Mouse (Mus musculus): ENCODE measurements at regions not wholly inside any gene's neighbourhood (a gene's known extent, or its start where the extent isn't known, plus 50 kb on each side); places are given as distances from the start of the nearest gene placed in this dataset.

GRCm38 (mm10) chr11:17738879-17739278 lies 214.8 kb downstream of the Etaa1 start:
- peak; percentile 93 for DNase-seq (ENCODE audit: low read depth, low spot score)

- DNase-seq (ENCODE audit: low read depth, low spot score) = no peak
Observed at GRCm38 (mm10) chr11:17743821-17744220, 209.9 kb downstream of the Etaa1 start.

DNA sequence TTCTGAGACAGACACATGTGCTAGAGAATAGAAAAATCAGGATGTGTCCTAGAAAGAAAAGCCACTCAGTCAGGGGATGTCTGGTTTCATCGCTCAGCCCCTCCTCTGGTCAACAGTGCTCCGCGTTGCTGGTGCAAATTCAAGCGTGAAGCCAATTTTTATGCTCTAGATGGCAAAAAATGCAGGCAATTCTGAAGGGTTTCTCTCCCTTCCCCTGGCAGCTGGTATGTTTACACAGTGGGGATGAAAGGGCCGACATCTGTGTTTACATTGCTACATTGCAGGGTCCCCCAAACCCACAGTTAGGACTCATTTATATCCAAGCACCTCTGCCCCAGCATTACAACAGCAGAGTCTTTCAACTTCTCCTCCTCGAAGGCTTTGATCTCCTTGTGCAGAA lies 203.3 kb downstream of the Etaa1 start:
- no peak for DNase-seq (ENCODE audit: low read depth, low spot score)

GRCm38 (mm10) chr11:17759224-17759623 lies 194.5 kb downstream of the Etaa1 start:
- no peak for DNase-seq (ENCODE audit: low read depth, low spot score)

- peak; percentile 97 for DNase-seq (ENCODE audit: low read depth, low spot score)
Observed at GRCm38 (mm10) chr11:17763411-17763810, 190.3 kb downstream of the Etaa1 start.

DNA sequence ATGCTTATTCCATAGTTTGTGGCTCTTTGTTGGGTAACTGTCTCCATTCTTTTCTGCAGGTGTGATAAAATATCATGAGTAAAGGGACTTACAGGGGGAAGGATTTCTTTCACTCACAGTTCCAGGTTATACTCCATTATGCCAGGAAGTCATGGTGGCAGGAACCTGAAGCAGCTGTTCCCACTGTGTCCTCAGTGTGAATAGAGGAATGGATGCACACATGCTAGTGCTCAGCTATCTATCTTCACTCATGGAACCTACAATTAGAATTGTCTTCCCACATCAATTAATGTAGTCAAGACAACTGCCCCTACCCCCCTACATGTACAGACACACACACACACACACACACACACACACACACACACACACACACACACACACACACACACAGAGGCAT lies 189.5 kb downstream of the Etaa1 start:
- DNase-seq (ENCODE audit: low read depth, low spot score) = peak; percentile 48

DNA sequence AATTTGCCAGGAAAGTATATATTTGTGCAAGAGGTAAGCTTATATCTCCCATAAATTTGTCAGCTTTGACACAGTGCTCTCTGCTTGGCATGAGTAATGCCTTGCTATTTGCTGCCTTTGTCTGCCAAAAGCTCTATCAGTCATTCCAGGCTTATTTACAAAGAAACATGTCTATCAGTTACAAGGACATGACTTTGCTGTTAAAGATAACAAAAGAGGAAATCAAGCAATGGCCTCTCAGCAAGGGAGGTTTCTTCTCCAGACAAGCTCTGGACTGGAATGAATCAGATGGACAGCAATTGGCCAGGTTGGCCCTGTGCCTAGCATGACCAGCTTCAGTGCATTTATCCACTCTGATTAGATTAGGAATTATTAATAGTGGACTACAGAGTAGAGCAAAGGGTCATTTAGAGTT lies 185.3 kb downstream of the Etaa1 start:
- DNase-seq (ENCODE audit: low read depth, low spot score) = peak; percentile 83

DNA sequence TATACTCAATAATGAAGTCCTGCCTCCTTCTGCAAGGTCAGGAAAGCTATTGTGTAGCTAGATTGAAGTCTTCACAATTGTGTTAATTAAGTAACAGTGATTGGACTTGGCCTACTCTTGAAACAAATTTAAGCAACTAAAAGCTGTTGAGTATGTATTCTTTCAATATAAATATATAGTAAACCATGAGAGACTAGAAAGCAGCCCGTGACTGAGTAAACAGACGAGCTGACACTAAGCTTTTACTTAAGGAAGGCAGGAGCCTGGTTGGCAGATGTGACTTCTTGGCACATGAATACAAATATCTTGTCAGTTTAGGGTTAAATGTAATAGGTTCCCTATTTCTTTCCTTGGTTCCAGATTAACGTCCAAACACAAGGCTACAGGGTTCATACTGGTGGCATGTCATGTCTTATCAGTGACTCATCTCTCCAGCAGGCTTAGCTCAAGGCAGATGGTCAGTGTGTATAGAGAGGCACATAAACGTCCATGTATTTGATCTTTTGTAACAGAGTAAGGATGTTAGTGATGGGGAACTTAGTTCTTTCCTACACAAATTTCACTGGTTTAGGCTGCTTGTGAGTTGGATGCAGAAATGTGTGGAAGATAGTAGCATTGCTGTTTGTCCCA lies 184.7 kb downstream of the Etaa1 start:
- DNase-seq (ENCODE audit: low read depth, low spot score) = peak; percentile 62

DNA sequence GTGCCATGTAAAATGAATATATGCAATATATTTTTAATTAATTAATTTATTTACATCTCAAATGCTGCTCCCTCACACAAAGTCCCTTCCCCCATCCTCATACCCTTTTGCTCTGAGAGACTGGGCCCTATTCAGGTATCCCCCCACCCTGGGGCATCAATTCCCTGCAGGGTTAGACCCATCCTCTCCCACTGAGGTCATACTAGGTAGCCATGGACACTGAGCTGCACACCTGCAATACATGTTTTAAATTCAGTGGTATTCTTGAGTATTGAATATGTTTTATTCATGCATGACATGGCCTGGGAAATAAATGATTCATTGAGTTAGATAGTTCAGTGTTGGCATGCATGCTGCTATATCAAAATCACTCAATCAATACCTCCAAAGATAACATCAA lies 156.0 kb downstream of the Etaa1 start:
- DNase-seq (ENCODE audit: low read depth, low spot score) = no peak

DNA sequence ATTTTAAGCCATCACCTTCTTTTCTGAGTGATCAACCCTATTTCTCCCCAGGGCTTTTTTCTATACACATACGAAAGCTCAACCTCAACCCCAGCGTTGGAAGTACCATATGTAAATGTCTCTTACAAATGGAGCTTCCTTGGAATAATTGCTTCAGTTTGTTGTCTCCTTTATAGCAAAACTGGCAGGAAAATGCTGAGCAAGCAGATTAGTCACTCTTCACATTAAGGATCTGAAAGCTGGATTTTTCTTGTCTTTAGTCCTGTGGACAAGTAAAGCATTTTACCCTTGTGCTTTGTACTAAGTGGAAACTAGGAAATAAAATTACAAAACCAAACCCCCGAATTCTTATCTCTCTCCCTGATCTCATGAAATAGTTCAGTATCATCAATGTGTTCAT lies 145.8 kb downstream of the Etaa1 start:
- DNase-seq (ENCODE audit: low read depth, low spot score) = no peak

GRCm38 (mm10) chr11:17811829-17812559 lies 141.7 kb downstream of the Etaa1 start:
- DNase-seq (ENCODE audit: low read depth, low spot score) = no peak

DNA sequence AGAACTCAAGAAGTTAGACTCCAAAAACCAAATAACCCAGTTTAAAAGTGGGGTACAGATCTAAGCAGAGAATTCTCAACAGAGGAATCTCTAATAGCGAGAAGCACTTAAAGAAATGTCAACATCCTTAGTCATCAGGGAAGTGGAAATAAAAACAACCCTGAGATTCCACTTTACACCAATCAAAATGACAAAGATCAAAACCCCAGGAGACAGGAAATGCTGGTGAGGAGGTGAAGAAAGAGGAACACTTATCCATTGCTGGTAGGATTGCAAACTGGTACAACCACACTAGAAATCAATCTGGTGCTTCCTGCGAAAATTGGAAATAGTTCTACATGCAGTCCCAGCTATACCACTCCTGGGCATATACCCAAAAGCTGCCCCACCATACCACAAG lies 111.0 kb downstream of the Etaa1 start:
- no peak for DNase-seq (ENCODE audit: low read depth, low spot score)

DNA sequence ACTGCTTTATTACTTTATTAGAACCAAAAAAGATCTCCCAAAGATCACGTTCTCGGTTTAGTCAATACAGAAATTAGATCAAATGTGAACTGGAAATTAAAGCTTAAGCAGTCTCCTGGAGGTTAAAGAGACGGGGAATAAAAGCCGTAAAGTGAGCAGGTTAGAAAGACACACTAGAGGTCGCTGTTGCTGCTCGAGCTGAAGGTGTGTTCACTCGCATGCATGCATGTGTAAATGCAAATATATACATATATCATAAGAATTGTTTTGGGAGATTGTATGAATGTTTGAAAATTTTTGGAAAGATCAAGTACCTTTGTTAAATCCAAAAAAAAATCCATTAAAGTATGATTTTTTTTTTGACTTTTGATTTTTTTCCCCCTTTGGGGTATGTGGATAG lies 101.3 kb downstream of the Etaa1 start:
- DNase-seq (ENCODE audit: low read depth, low spot score) = peak; percentile 66

DNA sequence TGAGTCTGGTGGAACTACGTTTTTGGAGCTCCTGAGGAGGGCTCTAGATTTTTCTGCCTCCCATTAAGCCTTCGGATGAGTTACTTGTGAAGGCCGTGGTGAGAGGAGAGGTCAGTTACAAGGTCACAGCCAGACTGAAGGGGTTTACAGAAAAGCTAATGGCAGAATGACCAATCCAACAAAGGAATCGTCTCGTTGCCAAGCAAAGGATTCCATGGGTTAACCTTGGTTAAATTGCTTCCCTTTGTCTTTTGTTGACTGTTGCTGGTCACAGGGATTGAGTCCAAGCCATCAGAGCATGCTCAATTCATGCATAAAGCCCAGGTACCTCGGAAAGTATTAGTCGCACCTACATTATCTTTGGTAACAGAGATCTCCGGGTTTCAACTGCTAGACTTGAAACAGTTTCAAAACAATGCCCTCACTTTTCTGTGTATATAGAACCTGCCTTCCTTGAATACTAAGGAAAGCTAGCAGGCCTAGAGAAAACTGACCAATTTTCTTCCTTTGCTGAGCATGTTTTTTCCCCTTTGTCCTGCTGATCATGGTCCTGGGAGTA lies 100.3 kb downstream of the Etaa1 start:
- no peak for DNase-seq (ENCODE audit: low read depth, low spot score)

DNA sequence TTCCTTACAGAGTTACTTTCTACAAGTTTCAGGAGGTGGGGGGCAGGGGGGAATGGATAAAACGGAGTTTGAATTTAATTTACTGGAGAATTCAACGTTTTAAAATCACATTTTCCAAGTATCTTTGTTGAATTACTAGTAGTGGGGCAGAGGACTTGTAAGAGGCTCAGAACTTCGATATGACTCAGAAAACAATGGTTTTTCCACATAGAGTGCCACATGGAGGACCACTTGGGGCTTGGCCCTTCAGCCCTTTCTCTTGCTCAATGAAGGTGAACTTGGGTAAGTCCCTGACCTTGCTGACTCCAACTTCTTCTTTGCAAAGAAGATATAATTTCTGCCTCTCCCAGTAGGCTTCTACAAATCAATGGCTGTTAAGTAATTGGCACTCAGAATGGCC lies 99.8 kb downstream of the Etaa1 start:
- no peak for DNase-seq (ENCODE audit: low read depth, low spot score)

DNA sequence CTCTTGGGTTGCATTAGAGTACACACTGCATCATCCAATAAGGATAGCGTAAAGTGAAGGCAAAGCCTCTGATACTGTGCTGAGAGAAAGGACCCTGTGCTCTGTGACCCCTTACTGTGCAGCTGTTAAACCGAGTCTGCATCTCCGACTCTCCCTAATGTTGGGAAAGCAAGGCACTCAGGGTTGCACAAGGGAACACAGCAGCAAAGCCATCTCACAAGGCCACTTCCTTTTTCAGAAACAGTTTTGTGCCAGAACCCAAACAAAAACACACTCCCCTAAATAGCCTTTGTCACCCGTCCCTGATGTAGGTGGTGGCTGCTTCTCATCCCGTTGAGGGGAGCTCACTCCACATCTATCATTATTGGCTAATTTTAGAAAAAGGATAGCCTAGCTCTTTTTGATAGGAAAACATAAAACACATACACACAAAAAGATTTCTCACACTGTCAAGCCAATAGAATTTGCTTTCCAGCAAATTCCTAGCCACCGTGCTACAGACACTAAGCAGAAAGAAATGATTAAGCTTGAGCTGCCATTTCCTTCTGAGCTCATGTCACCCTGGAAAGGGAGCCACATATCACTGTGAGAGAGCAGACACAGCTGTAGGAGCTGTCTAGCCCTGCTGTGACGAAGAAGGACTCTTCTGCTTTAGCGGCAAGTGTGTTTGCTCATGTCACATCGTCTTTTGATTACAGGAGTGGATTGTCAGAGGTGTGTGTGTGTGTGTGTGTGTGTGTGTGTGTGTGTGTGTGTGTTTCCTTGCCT lies 94.1 kb downstream of the Etaa1 start:
- no peak for DNase-seq (ENCODE audit: low read depth, low spot score)

DNA sequence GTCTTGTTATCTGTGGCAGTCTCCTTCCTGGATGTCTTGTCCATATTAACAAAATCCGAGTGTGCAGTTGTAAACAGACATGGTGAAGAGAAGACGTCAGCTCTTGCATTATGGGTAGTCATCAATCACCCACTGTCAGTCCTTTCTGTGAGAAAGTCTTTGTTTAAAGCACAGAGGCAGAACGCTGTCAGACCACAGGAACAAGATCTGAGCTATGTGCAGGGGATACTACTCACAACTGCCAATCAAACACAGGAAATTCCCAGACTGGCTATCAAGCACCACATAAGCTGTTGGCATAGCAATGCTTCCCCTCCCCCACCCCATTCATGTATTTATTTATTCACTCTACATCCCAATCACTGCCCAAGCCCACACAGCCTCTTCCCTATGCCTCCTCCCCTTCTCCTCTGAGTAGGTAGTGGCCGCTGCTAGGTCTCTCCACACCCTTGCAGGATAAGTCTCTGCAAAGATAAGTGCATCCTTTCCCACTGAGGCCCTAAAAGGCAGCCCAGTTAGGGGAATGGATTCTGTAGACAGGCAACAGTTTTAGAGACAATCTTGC lies 88.8 kb downstream of the Etaa1 start:
- DNase-seq (ENCODE audit: low read depth, low spot score) = no peak

DNA sequence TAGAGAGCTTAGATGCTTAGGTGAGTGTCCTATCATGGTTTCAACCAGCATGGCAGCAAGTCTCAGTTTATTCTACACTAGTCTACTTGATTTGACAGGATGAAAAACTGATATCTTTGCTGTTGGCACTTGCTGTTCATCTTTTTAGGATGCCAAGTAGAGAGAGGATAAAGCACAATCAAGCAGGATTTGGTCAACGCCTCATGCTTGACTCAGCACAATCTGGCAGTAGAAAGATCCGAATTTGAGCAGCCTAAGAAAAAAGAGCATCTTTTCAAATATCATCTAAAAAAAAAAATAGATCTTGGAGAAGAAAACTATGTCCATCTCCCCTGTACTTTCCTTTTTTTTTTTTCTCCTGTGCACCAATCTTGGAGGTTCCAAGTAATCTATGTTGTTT lies 83.0 kb downstream of the Etaa1 start:
- DNase-seq (ENCODE audit: low read depth, low spot score) = peak; percentile 51

GRCm38 (mm10) chr11:17871920-17872319 lies 81.8 kb downstream of the Etaa1 start:
- DNase-seq (ENCODE audit: low read depth, low spot score) = peak; percentile 3

DNA sequence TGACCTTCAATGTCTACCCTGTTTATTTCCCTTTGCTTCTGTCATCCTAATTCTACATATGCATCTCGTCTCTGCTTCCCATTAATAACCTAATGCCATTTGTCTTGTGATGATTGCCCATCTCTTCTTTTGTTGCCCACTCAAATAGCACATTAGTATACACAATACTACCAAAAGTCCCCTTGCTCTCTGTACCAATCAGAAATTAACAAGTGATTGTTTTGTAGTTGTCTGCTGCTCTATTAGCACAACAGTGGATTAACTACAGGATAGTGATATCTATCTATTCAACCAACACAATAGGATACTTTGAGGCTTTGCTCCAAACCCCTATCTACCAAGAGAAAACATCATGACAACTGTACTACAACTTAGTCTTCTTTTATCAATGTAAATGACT lies 70.4 kb downstream of the Etaa1 start:
- DNase-seq (ENCODE audit: low read depth, low spot score) = no peak

All from brain, adult 2 months (tissue).